Mouse (Mus musculus): ENCODE results near the gene 4930486L24Rik. TPM values are rescaled to one million over a fixed set of nuclear protein-coding genes. Genes with fewer than 3 reads are reported as not detected.

The 4930486L24Rik gene
- polyA plus RNA-seq, 1 experiment from 2014 or later: 0.17 TPM

DNA sequence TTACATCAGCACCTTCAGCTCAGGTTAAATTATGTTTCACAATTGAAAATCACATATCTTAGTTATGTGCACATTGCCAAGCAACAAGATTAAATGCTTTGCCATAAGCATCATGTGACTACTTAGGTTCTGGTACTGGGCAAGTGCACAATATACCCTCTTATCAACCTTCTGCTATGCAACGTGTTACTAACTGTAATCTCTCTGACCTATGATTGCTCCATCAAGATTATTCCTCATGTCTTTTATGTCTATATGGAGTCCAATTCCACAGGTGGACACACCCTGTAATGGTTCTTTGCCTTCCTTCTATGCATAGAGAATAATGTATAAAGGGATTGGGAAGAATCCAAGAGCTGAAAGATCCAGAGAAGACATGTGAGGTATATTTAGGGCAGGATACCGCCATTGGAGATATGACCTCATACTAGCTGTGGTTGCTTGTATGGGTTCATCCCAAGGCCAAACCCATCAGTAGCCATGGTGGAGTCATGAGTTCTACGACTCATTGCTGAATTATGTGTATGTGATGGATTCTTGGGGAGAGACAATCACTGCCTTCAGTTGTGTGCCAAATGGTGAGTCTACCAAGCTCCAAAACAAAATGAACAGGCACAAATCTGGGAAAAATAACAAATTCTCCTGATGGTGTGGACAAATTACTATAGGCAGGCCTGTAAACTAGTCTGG lies 43.6 kb downstream of the 4930486L24Rik start:
- Histone ChIP-seq H3K36me3 (no peaks in the 10 kb centered on the region), H3K4me2 (replicated peaks) (no peak overlapping the region), H3K27me3 (no peaks in the 10 kb centered on the region), H3K9me3 (replicated peaks) (no peaks in the 10 kb centered on the region), H3K9ac (no peak overlapping the region), H3K4me1 (no peaks in the 10 kb centered on the region), H3K4me3 (replicated peaks) (no peak overlapping the region), H3K27ac (replicated peaks) (no peak overlapping the region)
- no peak for ATAC-seq (ENCODE audit: insufficient number of reproducible peaks, low FRiP score, low TSS enrichment, low read depth)
- WGBS: 61% methylated on average over 3 of the region's 3 CpGs

DNA sequence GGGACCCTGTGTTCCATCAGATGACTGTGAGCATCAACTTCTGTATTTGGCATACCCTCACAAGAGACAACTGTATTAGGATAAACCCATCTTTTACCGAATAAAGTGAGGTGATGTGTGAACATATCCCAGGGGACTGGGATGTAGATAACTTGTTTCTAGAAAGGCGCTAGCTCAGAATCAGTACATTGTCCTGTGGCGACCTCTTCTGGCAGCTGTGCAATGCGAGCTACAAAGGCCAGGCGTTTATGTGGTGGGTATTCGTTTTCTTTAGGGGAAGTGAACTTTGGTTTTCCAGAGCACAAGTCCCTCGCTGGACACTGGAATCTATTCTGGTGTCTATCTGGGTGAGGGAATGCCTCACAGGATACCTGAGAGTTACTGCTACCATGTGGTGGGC lies 44.8 kb downstream of the 4930486L24Rik start:
- Histone ChIP-seq H3K27me3 (no peaks in the 10 kb centered on the region), H3K4me1 (no peaks in the 10 kb centered on the region)
- WGBS: 13% methylated on average over 7 of the region's 7 CpGs

DNA sequence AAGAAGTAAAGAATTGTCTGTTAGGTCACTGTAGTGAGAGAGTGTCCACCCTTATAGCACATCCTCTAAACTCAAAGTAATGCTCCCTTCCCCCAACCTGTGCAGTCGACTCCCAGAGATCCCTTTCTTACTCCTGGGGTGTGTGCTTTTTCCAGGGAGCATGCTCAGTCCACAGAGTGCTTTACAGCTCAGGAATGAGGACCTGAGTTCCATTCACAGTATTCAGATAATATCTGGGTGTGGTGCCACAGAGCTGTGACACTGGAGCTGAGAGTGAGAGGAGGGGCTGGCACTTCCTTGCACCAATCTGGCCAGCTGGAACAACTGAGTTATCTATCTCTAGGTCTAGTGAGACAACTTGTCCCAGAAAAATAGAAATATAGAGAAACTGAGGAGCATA lies 50.6 kb downstream of the 4930486L24Rik start:
- 64% methylated on average over 1 of the region's 1 CpGs for WGBS
- H3K9ac ChIP-seq: no peak overlapping the region
- H3K27ac ChIP-seq (replicated peaks): no peak overlapping the region
- H3K27me3 ChIP-seq: no peaks in the 10 kb centered on the region
- no peaks in the 10 kb centered on the region for H3K4me1 ChIP-seq
- no peaks in the 10 kb centered on the region for H3K9me3 ChIP-seq (replicated peaks)
- no peaks in the 10 kb centered on the region for H3K36me3 ChIP-seq
- no peak for ATAC-seq (ENCODE audit: insufficient number of reproducible peaks, low FRiP score, low TSS enrichment, low read depth)
- H3K4me2 ChIP-seq (replicated peaks): no peak overlapping the region
- H3K4me3 ChIP-seq (replicated peaks): no peak overlapping the region

More for the DNA sequence above, 44.8 kb downstream of the 4930486L24Rik start:
- Histone ChIP-seq H3K9ac (no peak overlapping the region), H3K36me3 (no peaks in the 10 kb centered on the region), H3K27ac (replicated peaks) (no peak overlapping the region), H3K4me2 (replicated peaks) (no peak overlapping the region), H3K4me3 (replicated peaks) (no peak overlapping the region), H3K9me3 (replicated peaks) (no peaks in the 10 kb centered on the region)
- no peak for ATAC-seq (ENCODE audit: insufficient number of reproducible peaks, low FRiP score, low TSS enrichment, low read depth)

DNA sequence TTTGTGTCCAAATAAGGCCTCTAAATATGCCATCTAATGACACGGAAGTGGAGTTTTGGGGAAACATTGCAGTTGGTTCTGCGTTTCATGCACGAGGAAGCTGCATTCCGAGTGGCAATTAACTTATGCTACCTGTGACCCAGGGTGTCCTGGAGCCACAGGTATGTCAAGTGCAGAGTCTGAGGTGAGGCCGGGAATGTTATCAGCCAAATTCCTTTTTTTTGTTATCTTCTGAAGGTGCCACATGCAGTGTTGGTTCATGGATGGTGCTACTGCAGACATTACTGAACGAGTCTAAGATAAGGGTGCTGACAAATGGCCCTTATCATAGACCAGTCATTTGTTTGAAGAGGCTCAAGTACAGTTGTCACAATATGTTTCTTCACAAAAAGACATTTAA lies 51.5 kb downstream of the 4930486L24Rik start:
- Histone ChIP-seq H3K9me3 (replicated peaks) (no peaks in the 10 kb centered on the region), H3K4me1 (no peaks in the 10 kb centered on the region), H3K9ac (no peak overlapping the region), H3K4me2 (replicated peaks) (no peak overlapping the region), H3K27ac (replicated peaks) (no peak overlapping the region), H3K4me3 (replicated peaks) (no peak overlapping the region), H3K36me3 (no peaks in the 10 kb centered on the region), H3K27me3 (no peaks in the 10 kb centered on the region)
- 83% methylated on average over 6 of the region's 6 CpGs for WGBS
- ATAC-seq (ENCODE audit: insufficient number of reproducible peaks, low FRiP score, low TSS enrichment, low read depth): no peak

DNA sequence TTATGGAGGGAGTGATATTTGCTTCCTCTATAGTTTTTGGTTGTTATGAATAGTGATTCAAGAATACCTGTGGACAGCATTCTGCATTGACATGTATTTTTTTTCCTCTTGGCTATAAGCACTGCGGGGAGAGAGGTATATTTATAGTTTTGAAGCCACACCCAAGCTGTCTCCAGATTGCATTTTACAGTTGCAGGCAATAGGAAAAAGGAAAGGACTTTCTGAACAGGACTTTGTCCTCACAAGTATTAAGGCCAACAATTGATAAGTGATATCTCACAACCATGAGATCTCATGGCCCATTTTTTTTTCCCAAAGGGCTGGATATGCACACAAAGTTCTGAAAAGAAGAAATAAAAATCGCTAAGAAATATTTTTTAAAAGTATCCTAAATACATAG lies 54.6 kb downstream of the 4930486L24Rik start:
- Histone ChIP-seq H3K4me2 (replicated peaks) (no peak overlapping the region), H3K27me3 (no peaks in the 10 kb centered on the region), H3K9ac (no peak overlapping the region), H3K4me1 (no peaks in the 10 kb centered on the region), H3K4me3 (replicated peaks) (no peak overlapping the region), H3K36me3 (no peaks in the 10 kb centered on the region), H3K9me3 (replicated peaks) (no peaks in the 10 kb centered on the region), H3K27ac (replicated peaks) (no peak overlapping the region)
- WGBS: 72% methylated on average over 2 of the region's 2 CpGs
- no peak for ATAC-seq (ENCODE audit: insufficient number of reproducible peaks, low FRiP score, low TSS enrichment, low read depth)

DNA sequence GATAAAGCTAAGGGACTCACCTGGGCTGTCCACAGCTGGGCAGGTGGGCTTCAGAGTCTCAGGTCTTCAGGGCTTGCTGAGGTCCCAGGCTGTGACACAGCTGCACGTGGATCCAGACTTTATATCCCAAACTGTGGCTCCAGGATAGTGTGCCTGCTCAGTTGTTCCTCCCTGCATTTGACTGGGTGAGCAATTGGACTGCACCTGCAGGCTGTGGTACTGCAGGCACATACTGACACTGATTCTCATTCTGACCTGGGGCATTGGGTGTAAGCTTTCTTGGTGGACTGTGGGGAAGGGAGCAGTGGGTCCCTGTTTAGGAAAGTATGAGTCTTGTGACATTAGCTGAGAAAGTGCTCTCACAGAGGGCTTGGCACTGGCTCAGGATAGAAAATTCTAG lies 61.5 kb downstream of the 4930486L24Rik start, which contains the start of gene Ctsll3:
Ctsll3 (minus strand) TSS at position 101 of the 400 bp plus-strand sequence.
- WGBS: 54% methylated on average over 1 of the region's 1 CpGs
- ATAC-seq (ENCODE audit: insufficient number of reproducible peaks, low FRiP score, low TSS enrichment, low read depth): no peak
- Histone ChIP-seq H3K4me2 (replicated peaks) (no peak within 1 kb of the TSS), H3K4me1 (no peaks in the 10 kb centered on the region), H3K27ac (replicated peaks) (no peak within 1 kb of the TSS), H3K9me3 (replicated peaks) (no peaks in the 10 kb centered on the region), H3K27me3 (no peaks in the 10 kb centered on the region), H3K4me3 (replicated peaks) (no peak within 1 kb of the TSS), H3K9ac (no peak within 1 kb of the TSS), H3K36me3 (no peaks in the 10 kb centered on the region)

Other genes starting within 250 kb of the 4930486L24Rik start
- gene BC051665, start 78.1 kb downstream of the 4930486L24Rik start, polyA plus RNA-seq (2015; fragmentation: Nextera tagmentation; extraction: Ambion mirVana): not detected in 2 replicates
- gene Ctsll3, start 61.6 kb downstream of the 4930486L24Rik start, polyA plus RNA-seq (2015; fragmentation: Nextera tagmentation; extraction: Ambion mirVana): 0.87 and 1.3 TPM in 2 replicates
- not detected in 2 replicates for gene Gm49392, start 32.4 kb upstream of the 4930486L24Rik start, polyA plus RNA-seq (2015; fragmentation: Nextera tagmentation; extraction: Ambion mirVana)
- 5.3 and 6.4 TPM in 2 replicates for gene Ctla2b, start 33.0 kb upstream of the 4930486L24Rik start, polyA plus RNA-seq (2015; fragmentation: Nextera tagmentation; extraction: Ambion mirVana)
- not detected in 2 replicates for gene Tpbpb, start 40.4 kb upstream of the 4930486L24Rik start, polyA plus RNA-seq (2015; fragmentation: Nextera tagmentation; extraction: Ambion mirVana)
- gene Gm49393, start 71.1 kb upstream of the 4930486L24Rik start, polyA plus RNA-seq (2015; fragmentation: Nextera tagmentation; extraction: Ambion mirVana): not detected in 2 replicates
- 0.93 and 2.0 TPM in 2 replicates for gene Gm49391, start 72.1 kb upstream of the 4930486L24Rik start, polyA plus RNA-seq (2015; fragmentation: Nextera tagmentation; extraction: Ambion mirVana)
- 31.0 and 31.8 TPM in 2 replicates for gene Ctla2a, start 72.2 kb upstream of the 4930486L24Rik start, polyA plus RNA-seq (2015; fragmentation: Nextera tagmentation; extraction: Ambion mirVana)
- not detected in 2 replicates for gene Tpbpa, start 77.5 kb upstream of the 4930486L24Rik start, polyA plus RNA-seq (2015; fragmentation: Nextera tagmentation; extraction: Ambion mirVana)
- gene Ctsj, start 141.5 kb upstream of the 4930486L24Rik start, polyA plus RNA-seq (2015; fragmentation: Nextera tagmentation; extraction: Ambion mirVana): not detected in 2 replicates
- not detected in 2 replicates for gene Ctsq, start 176.2 kb upstream of the 4930486L24Rik start, polyA plus RNA-seq (2015; fragmentation: Nextera tagmentation; extraction: Ambion mirVana)